Mouse (Mus musculus) liver, postnatal 0 days (tissue): ENCODE measurements at regions not wholly inside any gene's neighbourhood (a gene's known extent, or its start where the extent isn't known, plus 50 kb on each side); places are given as distances from the start of the nearest gene placed in this dataset.

Experiments used
- CTCF ChIP-seq: sonication (generic); IDR thresholded peaks from 2 replicates; pipeline ENCODE4 v1.5.1; 2016; ENCODE audit warnings: antibody characterized with exemption, low read depth
- EP300 ChIP-seq: IDR thresholded peaks from 2 replicates; pipeline ENCODE4 v1.6.1; 2016; ENCODE audit warnings: antibody characterized with exemption, low read depth, mild to moderate bottlenecking

DNA sequence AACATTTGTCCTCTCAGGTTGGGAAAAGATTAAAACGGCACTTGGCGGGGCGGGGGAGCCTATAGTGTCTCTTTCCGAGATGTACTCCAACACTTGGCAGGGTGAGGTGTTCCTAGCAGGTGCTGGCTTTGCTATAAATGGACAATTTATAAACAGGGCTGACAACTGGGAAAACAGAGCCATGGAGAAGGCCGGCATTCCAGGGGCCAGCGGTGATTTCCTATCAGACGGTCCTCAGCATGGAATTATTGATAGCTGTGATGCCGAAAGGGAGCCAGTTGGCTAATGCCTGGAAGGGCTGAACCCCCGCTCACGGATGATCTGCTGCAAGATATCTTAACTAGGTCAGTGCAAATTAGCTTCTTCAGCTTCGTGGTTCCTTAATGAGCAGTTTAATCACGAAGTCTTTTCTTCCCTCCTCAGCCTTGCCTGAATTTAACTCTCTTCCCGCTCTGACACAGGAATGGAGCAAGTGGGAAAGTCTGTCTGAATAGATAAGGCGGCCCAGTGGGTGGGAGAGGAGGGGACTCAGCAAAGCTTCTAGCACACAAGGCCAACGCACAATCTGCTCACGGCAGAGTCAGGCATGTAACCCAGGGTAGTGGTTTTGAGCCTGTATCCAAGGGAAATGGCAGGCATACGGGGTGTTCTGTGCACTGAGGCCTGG lies 61.1 kb upstream of the Map3k1 start:
- TF ChIP-seq CTCF: no peak
- no peak for TF ChIP-seq EP300
